Mouse (Mus musculus) liver, embryonic 14.5 days (tissue): ENCODE results near the gene Fam227b. TPM values are rescaled to one million over a fixed set of nuclear protein-coding genes. Genes with fewer than 3 reads are reported as not detected.

Experiments used
- ATAC-seq: fragments of 200-750 bp; cut with Nextera tagmentation; 2 replicates; pipeline ENCODE4 v1.8.0; 2017; ENCODE audit warnings: moderate number of reproducible peaks, mild to moderate bottlenecking, moderate library complexity; ENCODE audit not compliant: insufficient read depth
- DNase-seq, 3 experiments: peaks; one replicate each; pipeline ENCODE4 v3.0.0-alpha.2; 2012 to 2013; ENCODE audit warnings: low read depth in 3 of 3, low spot score in 3 of 3
- H3K27ac ChIP-seq: fragments of 300-500 bp; sonication (generic); 2 replicates; pipeline ENCODE4 v1.5.1; 2014; ENCODE audit warnings: moderate library complexity, mild to moderate bottlenecking, control low read depth, inconsistent platforms
- H3K27me3 ChIP-seq: fragments of 300-500 bp; sonication (generic); 2 replicates; pipeline ENCODE4 v1.6.1; 2014; ENCODE audit warnings: mild to moderate bottlenecking, low read length, moderate library complexity; ENCODE audit not compliant: control insufficient read depth, insufficient read depth
- H3K36me3 ChIP-seq: fragments of 300-500 bp; sonication (generic); replicated peaks from 2 replicates; pipeline ENCODE4 v1.6.1; 2014; ENCODE audit warnings: low read depth; ENCODE audit not compliant: control insufficient read depth, insufficient read depth
- H3K4me1 ChIP-seq, 2 experiments: fragments of 200-500 bp in 1 of 2; fragments of 300-500 bp in 1 of 2; sonication (generic) in 1 of 2; replicated peaks; 2 replicates each; pipeline ENCODE4 v1.6.1; 2012 to 2014; ENCODE audit warnings: antibody characterized with exemption in 1 of 2, inconsistent platforms in 1 of 2, low read length in 1 of 2; ENCODE audit not compliant: control insufficient read depth in 2 of 2, insufficient read depth in 2 of 2
- H3K4me2 ChIP-seq: fragments of 300-500 bp; sonication (generic); 2 replicates; pipeline ENCODE4 v1.6.1; 2014; ENCODE audit warnings: low read depth, mild to moderate bottlenecking, control low read depth, moderate library complexity
- H3K4me3 ChIP-seq, 2 experiments: fragments of 200-500 bp in 1 of 2; fragments of 300-500 bp in 1 of 2; sonication (generic) in 1 of 2; 2 replicates each; pipeline ENCODE4 v1.5.1; 2012 to 2014; ENCODE audit warnings: low read depth in 2 of 2, low read length in 2 of 2, mild to moderate bottlenecking in 2 of 2, control low read depth in 1 of 2, inconsistent platforms in 1 of 2, moderate library complexity in 1 of 2; ENCODE audit not compliant: insufficient read depth in 1 of 2
- H3K9ac ChIP-seq: fragments of 300-500 bp; sonication (generic); replicated peaks from 2 replicates; pipeline ENCODE4 v1.6.1; 2014; ENCODE audit warnings: mild to moderate bottlenecking, control low read depth, moderate library complexity
- H3K9me3 ChIP-seq: fragments of 300-500 bp; sonication (generic); 2 replicates; pipeline ENCODE4 v1.6.1; 2016; ENCODE audit warnings: low read length, mixed read lengths; ENCODE audit not compliant: control insufficient read depth
- CTCF ChIP-seq: IDR thresholded peaks from 2 replicates; pipeline ENCODE4 v1.5.1; 2016; ENCODE audit warnings: antibody characterized with exemption, low read depth, control low read depth
- EP300 ChIP-seq: IDR thresholded peaks from 2 replicates; pipeline ENCODE4 v1.6.1; 2016; ENCODE audit warnings: antibody characterized with exemption, low read depth
- WGBS: fragments of 180-500 bp; shearing (Covaris S2); extraction: QIAGEN DNeasy Blood & Tissue Kit; methylation state at CpG from one replicate; pipeline ENCODE4 v1.1.7; 2014; ENCODE audit not compliant: insufficient replicate concordance; 5-methylcytosine and 5-hydroxymethylcytosine counted together
- polyA plus RNA-seq, 2 experiments: library from polyadenylated mRNA; depleted of rRNA in 1 of 2; stranded (reverse) in 1 of 2; unstranded in 1 of 2; fragments of >200 nt; fragmentation: Nextera tagmentation in 1 of 2; extraction: Ambion mirVana in 1 of 2; gene quantifications; 2 replicates each; pipeline versions ENCODE4 v1.2.1 to v1.2.3; 2012 to 2014

The Fam227b gene
- polyA plus RNA-seq, 2 experiments = not detected

- H3K27ac ChIP-seq = no peak overlapping the region
- TF ChIP-seq EP300 (no peak), CTCF (no peak)
- no peak overlapping the region for H3K4me3 ChIP-seq
- no peak for ATAC-seq
- H3K9me3 ChIP-seq = no peaks in the 10 kb centered on the region
- no peak for DNase-seq
- no peak overlapping the region for H3K4me2 ChIP-seq
- H3K4me1 ChIP-seq = no peaks in the 10 kb centered on the region
- H3K36me3 ChIP-seq = no peaks in the 10 kb centered on the region
- H3K9ac ChIP-seq = no peak overlapping the region
- no peaks in the 10 kb centered on the region for H3K27me3 ChIP-seq
- WGBS = 69% methylated on average over 4 of the region's 4 CpGs
Observed at GRCm38 (mm10) chr2:126094616-126095015, 57.2 kb downstream of the Fam227b start.

- Histone ChIP-seq H3K27ac (no peak overlapping the region), H3K9me3 (no peaks in the 10 kb centered on the region), H3K9ac (no peak overlapping the region), H3K4me3 (no peak overlapping the region), H3K36me3 (no peaks in the 10 kb centered on the region), H3K27me3 (no peaks in the 10 kb centered on the region), H3K4me2 (no peak overlapping the region), H3K4me1 (no peaks in the 10 kb centered on the region)
- 55% methylated on average over 5 of the region's 5 CpGs for WGBS
- TF ChIP-seq CTCF (no peak), EP300 (no peak)
- DNase-seq (no peak), ATAC-seq (no peak)
Observed at GRCm38 (mm10) chr2:126090432-126090831, 61.4 kb downstream of the Fam227b start.

GRCm38 (mm10) chr2:126086187-126086586, 65.6 kb downstream of the Fam227b start:
- Histone ChIP-seq H3K9ac (no peak overlapping the region), H3K4me1 (no peaks in the 10 kb centered on the region), H3K4me3 (no peak overlapping the region), H3K27me3 (no peaks in the 10 kb centered on the region), H3K9me3 (no peaks in the 10 kb centered on the region), H3K36me3 (no peaks in the 10 kb centered on the region), H3K27ac (no peak overlapping the region), H3K4me2 (no peak overlapping the region)
- DNase-seq (no peak), ATAC-seq (no peak)
- no peak for TF ChIP-seq CTCF
- no peak for TF ChIP-seq EP300
- 56% methylated on average over 8 of the region's 8 CpGs for WGBS

- Histone ChIP-seq H3K36me3 (no peaks in the 10 kb centered on the region), H3K27me3 (no peaks in the 10 kb centered on the region), H3K4me1 (no peaks in the 10 kb centered on the region), H3K4me2 (no peak overlapping the region), H3K9ac (no peak overlapping the region), H3K4me3 (no peak overlapping the region), H3K9me3 (no peaks in the 10 kb centered on the region), H3K27ac (no peak overlapping the region)
- 63% methylated on average over 3 of the region's 3 CpGs for WGBS
- DNase-seq = no peak
- no peak for TF ChIP-seq CTCF
- no peak for TF ChIP-seq EP300
- no peak for ATAC-seq
Observed at GRCm38 (mm10) chr2:126084326-126084725, 67.5 kb downstream of the Fam227b start.

GRCm38 (mm10) chr2:126079086-126079485, 72.7 kb downstream of the Fam227b start:
- Histone ChIP-seq H3K4me2 (no peak overlapping the region), H3K27me3 (no peaks in the 10 kb centered on the region), H3K27ac (no peak overlapping the region), H3K4me3 (no peak overlapping the region), H3K9ac (no peak overlapping the region), H3K36me3 (no peaks in the 10 kb centered on the region), H3K4me1 (no peaks in the 10 kb centered on the region), H3K9me3 (no peaks in the 10 kb centered on the region)
- ATAC-seq (no peak), DNase-seq (no peak)
- 32% methylated on average over 2 of the region's 2 CpGs for WGBS
- TF ChIP-seq CTCF = no peak
- TF ChIP-seq EP300 = no peak

- TF ChIP-seq CTCF = no peak
- TF ChIP-seq EP300 = no peak
- DNase-seq (no peak), ATAC-seq (no peak)
- H3K4me2 ChIP-seq = no peak overlapping the region
- no peaks in the 10 kb centered on the region for H3K4me1 ChIP-seq
- H3K27ac ChIP-seq = no peak overlapping the region
- no peaks in the 10 kb centered on the region for H3K9me3 ChIP-seq
- H3K27me3 ChIP-seq = no peaks in the 10 kb centered on the region
- no peak overlapping the region for H3K9ac ChIP-seq
- 68% methylated on average over 6 of the region's 6 CpGs for WGBS
- no peaks in the 10 kb centered on the region for H3K36me3 ChIP-seq
- H3K4me3 ChIP-seq = no peak overlapping the region
Observed at GRCm38 (mm10) chr2:126076506-126076905, 75.3 kb downstream of the Fam227b start.
